Mouse (Mus musculus): ENCODE results near the gene Gm21852. TPM values are rescaled to one million over a fixed set of nuclear protein-coding genes. Genes with fewer than 3 reads are reported as not detected.
"Not testable (repeated sequence)": the region's sequence is repeated elsewhere in the genome, so short reads cannot be mapped to it uniquely, and the experiment has no call there.

Gm21852 gene
- not detected in 2 replicates for polyA plus RNA-seq (2012; rRNA removed)

GRCm38 (mm10) chrY:40651896-40652295 lies at the start of gene Gm21852:
Gene Gm21852 (minus strand): TSS chrY:40651996.
- DNase-seq (ENCODE audit: low spot score): not testable (repeated sequence)

Other genes with a start within 250 kb of the Gm21852 start
- not detected in 2 replicates for gene Gm21797, start 123.8 kb upstream of the Gm21852 start, polyA plus RNA-seq (2012; rRNA removed)
- gene Gm20795, start 152.9 kb upstream of the Gm21852 start, polyA plus RNA-seq (2012; rRNA removed): not detected in 2 replicates